Mouse (Mus musculus) mature B cell (primary cell): ENCODE results near the gene Mapk8ip3.

Source experiments
- in situ Hi-C: fragments of 300-500 bp; cut with MboI; formaldehyde crosslinking; loops from 2 replicates; pipeline ENCODE4 v1.14.3; 2019

Mapk8ip3 gene

DNA sequence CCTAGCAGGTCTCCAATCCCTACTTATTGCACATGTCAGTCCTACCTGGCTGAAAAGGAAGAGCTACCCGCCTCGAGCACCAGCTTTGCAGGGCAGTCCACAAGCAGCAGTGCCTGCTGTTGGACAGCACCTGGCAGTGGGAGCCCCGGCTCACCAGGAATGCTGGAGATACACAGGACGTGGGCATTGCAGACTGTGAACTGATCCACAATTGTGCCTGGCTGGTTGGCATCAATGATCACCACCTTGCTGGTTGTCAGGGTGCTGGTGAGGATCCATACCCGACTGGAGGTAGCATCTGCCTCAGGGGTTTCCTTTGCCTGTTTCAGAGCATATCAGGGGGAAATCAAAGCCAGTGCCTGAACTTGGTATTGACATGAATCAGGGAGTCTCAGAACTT lies 34.7 kb downstream of the Mapk8ip3 start:
- in situ Hi-C loops, result no loop called here

DNA sequence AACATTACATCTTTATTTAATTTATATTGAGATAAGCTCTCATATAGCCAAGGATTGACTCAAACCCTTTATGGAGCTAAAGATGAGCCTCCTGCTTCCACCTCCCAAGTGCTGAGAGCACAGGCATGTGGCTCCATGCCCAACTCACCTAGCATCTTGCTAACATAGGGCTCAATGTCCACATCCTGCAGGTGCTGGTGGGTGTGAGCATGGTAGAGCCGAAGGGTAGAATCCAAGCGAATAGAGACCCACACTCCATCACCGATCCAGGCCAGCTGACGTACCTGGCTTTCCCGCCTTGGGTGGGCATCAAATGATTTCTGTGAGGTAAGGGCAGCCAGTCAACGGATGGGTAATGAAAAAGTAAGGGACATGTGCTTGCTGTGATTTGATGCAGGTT lies 36.8 kb downstream of the Mapk8ip3 start:
- in situ Hi-C loops, result no loop called here

DNA sequence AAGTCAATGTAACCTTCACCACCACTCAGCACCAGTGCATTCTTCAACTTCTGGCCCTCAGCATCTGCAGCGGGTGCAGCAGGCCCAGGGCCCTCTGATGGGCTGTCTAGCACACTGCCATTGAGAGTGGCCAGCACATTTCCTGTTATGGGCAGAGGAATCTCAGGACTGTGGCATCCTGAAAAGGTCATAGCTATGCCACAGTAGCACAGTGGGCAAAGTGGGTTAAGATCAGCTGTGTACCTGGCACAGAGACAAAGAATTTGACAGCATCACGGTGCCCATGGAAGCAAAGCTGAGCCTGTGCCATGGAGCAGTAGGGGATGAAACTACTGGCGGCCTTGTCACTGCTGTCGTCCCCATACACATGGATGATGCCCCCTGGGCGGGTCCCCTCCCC lies 37.6 kb downstream of the Mapk8ip3 start:
- in situ Hi-C loops, result no loop called here

DNA sequence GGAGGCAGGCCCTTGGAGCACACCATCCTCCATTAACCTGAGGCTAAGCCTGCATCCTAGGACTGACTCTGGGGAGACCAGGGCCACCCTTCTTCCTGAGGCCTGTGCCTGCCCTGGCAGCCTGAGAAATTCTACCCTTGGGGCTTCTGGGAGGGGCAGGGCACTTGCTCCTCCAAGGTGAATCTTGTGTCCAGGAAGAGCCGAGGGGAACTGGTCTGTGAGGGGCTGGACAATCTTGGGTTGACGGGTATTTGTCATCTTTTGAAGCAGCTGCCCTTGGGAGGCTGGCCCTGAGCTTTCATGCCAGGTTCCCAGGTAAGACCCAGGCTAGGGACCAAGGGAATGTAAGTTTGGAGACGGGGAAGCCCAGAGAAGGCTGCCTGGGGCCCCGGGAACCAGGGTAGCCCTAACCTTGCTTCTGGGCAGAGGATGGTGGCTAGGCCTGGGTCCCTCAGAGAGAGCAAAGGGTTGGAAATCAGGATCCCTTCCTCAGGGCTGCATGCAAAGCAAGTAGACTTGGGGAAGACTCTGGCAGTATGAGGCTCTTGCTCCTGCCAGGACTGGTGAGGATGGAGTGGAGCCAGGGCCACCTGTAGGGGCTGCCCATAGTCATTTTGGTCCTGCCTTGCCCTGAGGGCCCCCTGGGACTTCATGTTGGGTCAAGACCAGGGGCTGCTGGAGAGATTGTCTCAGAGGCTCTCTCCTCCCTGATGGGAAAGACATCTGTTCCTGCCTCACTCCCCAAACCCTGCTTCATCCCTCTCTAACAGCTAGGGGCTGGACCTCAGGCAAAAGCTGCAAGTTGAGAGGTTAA lies 38.5 kb downstream of the Mapk8ip3 start:
- in situ Hi-C loops, result no loop called here

DNA sequence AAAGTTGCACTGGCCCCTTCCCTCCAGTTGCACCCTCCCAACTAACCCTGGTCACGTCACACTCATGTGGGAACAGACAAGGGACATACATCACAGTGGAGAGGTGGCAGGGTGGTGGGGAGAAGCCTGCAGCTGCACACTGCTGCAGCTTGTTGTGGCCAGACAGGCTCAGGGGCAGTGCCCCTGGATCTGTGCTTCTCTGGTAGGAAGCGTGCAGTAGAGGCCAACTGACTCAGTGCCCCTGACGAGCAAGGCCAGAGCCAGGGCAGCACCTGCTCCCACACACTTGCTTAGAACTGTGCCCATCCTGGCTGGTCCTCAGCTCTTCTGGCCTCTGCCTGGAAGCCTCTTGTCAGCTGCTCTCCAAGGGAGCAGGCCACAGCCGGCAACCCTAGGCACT lies 39.2 kb downstream of the Mapk8ip3 start:
- in situ Hi-C loops, result no loop called here

DNA sequence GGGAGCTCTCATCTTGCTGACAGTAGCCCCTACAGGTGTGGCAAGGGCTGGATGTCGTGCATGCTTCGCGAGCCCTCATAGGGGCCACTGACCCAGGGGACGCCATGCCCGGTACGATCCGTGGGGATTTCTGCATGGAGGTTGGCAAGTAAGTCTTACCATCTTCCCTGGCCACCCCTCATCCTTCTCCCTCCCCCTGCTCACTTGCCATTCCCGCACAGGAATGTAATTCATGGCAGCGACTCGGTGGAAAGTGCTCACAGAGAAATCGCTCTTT lies 39.8 kb downstream of the Mapk8ip3 start:
- in situ Hi-C loops, result no loop called here

DNA sequence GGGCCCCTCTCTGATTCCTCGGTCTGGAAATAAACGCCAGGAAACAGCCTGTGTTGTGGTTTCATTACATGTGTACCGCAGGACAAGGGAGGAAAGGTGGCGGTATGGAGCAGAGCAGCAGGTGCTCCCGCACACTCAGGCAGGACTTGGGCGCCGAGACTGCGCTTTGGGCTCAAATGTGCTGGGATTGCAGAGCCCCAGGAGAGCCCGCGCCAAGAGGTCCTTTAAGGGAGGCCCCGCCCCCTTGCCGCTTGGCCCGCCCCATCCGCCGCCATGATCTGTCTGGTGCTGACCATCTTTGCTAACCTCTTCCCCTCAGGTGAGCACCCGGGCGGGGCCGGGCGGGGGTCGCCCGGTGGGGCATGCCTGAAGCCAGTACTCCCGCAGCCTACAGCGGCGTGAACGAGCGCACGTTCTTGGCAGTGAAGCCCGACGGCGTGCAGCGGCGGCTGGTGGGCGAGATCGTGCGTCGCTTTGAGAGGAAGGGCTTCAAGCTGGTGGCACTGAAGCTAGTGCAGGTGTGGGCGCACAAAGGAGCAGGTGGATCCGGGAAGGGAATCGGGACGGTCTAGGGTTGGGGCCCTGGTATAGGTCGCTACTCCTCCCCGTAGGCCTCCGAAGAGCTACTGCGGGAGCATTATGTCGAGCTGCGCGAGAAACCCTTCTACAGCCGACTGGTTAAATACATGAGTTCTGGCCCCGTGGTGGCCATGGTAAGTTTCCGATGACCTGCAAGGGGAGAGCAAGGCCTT lies 40.4 kb downstream of the Mapk8ip3 start, which contains the start of gene Nme3:
Gene Nme3 (plus strand): TSS at position 260 of the 752 bp plus-strand sequence.
- in situ Hi-C loops, result no loop called here

DNA sequence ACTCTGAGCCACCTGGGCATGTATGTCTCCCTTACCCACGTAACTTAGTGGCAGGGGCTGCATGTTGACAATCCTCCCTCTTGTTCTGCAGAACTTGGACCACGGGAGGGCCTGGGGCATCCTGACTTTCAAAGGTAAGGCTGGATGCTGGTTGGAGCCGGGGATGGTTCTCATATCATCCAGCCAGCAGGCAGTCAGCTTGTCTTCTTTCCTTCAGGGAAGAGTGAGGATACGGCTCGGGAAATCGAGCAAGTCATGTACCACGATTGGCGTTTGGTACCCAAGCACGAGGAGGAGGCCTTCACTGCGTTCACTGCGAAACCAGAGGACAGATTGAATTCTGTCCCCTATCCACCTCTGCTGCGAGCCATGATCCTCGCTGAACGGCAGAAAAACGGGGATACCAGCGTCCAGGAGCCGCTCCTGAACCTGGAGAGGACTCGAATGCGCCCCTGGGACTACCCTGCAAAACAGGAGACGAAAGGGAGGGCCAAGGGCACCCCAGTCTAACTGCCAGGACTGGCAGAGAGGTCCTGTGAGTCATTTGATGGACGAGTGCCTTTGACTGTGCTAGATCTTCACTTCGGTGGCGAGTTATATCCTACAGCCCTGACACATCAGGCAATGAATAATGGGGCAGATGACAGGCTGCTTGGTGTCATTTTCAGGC lies 41.1 kb downstream of the Mapk8ip3 start:
- in situ Hi-C loops, result no loop called here

DNA sequence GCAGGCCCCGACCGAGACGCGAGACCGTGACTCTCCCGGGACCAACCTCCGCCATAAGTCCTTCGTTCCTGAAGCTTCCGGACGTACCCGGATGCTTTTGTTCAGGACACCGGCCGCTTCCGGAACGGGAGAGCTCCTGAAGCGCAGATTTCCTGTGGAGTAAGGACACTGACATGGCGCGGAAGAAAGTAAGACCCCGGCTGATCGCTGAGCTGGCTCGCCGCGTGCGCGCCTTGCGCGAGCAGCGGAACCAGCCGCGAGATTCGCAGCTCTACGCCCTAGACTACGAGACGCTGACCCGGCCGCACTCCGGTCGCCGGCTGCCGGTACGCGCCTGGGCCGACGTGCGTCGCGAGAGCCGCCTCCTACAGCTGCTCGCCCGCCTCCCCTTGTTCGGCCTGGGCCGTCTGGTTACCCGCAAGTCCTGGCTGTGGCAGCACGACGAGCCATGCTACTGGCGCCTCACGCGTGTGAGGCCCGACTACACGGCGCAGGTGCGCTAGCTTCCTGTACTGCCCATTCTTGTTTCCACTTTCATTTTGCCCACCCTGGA lies 41.7 kb downstream of the Mapk8ip3 start, which contains the start of the genes Eme2 and Mrps34:
Gene Eme2 (minus strand): TSS at position 93 of the 553 bp plus-strand sequence.
Gene Mrps34 (plus strand): TSS at position 122 of the 553 bp plus-strand sequence.
- in situ Hi-C loops, result no loop called here

DNA sequence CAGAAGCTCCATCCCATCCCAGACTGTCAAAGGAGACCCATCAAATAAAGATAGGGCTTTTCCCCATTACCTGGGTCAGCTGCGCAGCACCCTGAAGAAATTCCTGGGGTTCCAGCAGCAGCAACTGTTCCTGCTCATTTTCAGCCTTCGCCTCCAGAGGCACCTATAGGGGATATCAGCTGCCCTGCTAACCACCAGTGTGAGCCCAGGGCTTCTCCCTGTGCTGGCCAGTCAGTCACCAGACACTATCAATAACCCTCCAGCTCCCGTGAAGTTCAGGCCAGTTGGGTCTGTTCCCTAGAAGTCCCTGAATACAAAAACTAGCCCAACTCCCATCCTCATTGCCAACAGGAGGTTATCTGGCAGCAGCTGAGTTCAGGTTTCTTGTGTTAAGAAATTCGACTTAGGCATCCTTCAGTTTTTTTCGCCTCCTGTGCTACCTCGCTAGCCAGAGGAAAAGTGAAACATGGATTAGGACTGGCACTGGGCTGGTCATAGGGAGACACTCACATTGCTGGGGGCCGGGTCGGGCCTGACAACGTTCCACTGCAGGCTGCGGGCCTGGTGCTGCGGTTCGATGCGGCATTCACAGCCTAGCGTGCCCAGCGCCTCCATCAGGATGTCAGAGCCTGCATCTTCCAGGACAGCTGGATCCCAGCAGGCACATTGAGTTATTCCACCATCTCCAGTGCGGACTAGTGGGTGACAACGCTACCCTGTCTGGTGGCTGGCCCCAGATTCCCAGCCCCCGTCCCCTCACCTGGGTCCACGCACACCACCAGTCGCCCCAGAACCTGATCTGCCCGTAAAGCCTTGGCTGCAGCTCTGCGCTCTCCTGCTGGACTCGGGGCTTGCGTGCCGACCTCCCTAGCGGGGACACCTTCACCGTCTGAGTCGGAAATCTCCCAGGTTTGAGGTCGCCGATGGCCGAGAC lies 42.4 kb downstream of the Mapk8ip3 start:
- in situ Hi-C loops, result no loop called here

DNA sequence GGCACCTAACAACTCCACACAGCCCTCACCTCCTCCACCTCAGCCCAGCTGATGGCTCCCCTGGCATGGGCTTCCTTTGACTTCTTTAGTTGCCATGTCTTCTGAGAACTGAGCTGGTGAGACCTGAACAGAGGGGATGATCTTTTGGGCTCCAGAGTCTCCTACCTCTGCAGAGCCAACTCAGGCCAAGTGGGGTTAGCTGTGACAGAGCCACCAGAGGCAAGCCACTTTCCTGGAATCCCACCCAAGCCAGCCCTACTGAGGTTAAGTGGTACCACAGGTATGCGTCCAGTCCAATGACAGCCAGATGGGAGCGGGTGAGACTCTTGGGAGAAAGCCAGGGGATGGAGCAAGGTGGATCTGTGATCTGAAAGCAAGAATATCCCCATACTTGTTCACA lies 43.5 kb downstream of the Mapk8ip3 start:
- in situ Hi-C loops, result no loop called here

DNA sequence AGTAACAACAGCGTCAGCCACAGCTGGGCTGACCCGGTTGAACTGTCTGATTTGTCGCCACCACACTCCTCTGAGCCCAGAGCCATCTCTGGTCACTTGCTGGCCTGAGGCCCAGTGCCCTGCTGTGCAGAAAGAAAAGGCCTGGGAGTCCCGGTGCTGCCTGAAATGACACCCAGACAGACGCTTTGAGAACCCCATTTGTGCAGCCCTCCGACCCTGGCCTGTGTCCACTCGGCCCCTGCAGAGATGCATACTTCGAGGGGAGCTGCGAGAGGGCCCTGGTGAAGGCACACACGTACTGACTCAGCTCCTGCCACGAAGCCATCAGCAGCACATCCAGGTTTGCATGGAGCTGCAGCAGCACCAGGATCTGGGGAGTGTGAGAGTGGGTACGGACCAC lies 44.0 kb downstream of the Mapk8ip3 start:
- in situ Hi-C loops, result no loop called here

DNA sequence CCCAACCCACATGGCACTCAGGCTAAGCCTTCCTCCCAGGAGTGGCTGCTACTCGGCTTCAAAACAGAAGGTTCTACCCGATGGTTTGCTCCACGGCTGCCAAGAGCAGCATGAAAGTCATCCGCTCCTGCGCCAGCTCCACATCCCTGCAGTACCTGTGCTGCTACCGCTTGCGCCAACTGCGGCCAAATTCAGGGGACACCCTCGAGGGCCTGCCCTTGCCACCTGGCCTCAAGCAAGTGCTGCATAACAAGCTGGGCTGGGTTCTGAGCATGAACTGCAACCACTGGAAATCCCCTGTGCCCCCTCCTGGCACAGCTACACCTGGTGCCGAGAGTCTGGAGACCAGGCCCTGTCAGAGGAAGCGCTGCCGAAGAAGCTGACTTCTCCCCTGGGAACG lies 45.5 kb downstream of the Mapk8ip3 start:
- in situ Hi-C loops, result no loop called here

DNA sequence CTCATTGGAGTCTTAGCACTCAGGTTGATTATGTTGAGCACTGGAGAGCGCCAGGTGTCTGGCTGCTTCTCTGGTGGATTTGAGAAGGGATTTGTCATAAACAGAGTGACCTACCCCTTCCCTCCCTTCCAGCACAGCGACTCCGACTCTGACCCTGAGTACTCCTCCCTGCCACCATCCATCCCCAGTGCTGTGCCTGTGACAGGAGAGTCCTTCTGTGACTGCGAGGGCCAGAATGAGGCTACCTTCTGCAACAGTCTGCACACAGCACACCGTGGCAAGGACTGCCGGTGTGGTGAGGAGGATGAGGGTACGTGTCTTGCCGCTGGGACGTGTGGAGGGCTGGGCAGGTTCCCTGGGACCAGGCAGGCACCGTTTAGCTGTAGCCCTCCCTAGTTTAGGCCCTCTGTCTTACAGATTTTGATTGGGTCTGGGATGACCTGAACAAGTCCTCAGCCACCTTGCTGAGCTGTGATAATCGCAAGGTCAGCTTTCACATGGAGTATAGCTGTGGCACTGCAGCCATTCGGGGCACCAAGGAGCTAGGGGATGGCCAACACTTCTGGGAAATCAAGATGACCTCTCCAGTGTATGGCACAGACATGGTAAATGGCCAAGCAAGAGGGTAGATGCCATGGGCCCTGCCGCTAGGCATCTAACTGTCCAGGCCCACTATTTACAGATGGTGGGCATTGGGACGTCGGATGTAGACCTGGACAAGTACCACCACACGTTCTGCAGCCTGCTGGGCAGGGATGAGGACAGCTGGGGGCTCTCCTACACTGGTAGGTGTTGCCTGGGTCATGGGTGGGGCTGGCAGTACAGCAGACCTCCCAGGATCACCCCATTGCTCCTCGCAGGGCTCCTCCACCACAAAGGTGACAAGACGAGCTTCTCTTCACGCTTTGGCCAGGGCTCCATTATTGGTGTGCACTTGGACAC lies 46.4 kb downstream of the Mapk8ip3 start:
- in situ Hi-C loops, result no loop called here

DNA sequence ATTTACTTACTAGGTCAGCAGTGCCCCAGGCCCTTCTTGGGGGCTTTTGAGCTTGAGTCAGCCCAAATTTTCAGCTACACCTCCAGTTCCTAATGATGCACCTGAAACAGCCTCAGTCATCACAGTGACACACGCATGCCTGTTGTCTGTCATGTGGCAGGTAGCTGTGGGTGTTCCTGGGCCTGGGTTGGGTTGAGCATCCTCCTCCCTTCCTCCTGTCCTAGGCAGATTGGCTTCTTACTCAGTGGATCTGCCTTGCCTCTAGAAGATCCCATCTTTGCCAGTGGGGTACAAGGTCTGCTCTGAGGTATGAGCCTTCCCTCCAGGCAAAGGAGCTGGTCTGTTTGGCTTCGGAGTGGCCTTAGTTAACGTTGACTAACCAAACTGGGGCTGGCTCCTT lies 47.9 kb downstream of the Mapk8ip3 start:
- in situ Hi-C loops, result no loop called here

DNA sequence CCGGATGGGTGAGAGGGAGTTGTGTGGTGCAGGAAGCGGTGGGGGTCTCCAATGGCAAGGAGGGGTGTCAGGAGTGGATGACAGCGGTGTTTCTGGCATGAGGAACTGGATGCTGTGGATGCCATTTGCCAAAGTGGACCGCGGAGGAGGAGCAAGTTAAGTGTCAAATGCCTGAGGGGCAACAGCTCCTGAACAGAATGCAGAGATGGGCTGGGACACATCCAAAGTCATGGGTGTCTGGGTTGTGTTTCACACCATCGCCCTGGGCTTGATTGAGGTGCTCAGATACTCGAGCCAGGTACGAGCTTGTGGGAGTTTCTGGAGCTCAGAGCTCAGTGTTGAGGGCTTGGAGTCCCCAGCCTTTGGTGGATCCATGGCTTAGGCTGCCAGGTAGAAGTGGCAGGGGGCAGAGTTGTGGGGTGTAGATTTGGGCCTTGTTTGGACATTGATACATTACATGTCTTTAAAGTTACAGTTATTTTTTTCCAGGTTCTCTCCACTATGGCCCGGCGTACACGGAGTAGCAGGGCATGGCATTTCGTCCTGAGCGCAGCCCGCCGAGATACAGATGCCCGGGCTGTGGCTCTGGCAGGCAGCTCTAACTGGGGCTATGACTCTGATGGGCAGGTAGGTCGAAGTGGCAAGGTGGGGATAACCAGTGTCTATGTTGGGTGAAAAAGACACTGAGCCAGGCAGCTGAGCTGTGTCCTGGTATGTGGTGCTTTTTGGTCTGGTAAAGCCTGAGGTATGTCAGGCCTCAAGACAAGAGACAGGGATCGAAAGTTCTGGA lies 49.3 kb downstream of the Mapk8ip3 start:
- in situ Hi-C loops, result no loop called here

DNA sequence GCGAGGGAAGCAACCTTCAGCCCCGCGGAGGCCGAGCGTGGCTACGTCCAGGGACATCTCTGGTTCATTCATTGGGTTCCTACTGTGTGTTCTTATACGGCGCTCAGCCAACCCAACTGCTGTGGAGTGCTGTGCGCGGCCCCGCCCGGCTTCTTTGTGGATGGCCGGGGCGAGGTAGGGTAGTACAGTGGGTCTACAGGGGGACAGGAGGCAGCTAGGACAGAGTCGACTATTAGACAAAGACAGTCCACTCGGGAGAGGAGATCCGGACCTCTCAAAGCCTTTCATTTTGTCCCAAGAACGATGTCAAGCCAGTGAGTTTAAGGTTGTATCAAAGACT lies 49.9 kb downstream of the Mapk8ip3 start:
- in situ Hi-C loops, result no loop called here

DNA sequence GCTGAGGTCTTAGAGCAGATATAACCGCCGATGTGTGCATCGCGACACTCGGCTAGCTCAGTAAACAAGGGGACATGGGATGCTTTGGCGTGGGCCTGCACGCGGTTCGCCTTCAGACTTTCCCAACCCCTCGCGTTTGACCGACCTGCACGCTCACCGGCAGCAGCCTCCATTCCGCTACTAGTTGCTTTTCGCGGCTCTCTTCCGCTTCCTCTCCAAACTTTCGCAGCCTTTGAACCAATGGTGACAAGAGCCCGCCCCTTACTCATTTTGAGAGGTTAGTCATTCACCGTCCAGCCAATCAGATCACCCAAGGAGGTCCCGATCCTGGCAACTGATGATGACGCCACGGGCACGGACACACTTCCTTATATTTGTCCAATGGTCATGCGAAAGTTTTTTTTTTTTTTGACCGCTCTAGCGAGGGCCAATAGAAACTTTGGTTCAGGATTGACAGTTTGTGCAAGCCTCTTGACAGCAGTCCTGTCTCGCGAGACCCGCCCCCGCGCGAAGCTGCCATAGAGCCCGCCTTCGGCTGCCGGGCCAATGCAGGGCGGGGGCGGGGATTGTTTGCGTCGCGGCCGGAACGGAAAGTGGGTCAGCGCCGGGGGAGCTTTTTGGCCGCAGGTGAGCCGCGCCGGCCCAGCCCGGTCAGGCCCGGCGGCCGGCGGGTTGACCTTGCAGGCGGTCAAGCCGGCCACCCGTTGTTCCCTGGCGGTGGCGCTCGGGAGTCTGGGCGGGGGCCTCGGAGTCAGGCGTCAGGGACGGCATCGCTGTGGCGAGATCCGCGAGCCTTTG lies 50.4 kb downstream of the Mapk8ip3 start, which contains the start of the genes Nubp2 and Spsb3:
Gene Nubp2 (minus strand): TSS at position 216 of the 798 bp plus-strand sequence.
Gene Spsb3 (plus strand): TSS at position 510 of the 798 bp plus-strand sequence.
- in situ Hi-C loops, result no loop called here
